Mouse (Mus musculus): ENCODE measurements at regions not wholly inside any gene's neighbourhood (a gene's known extent, or its start where the extent isn't known, plus 50 kb on each side); places are given as distances from the start of the nearest gene placed in this dataset.

DNA sequence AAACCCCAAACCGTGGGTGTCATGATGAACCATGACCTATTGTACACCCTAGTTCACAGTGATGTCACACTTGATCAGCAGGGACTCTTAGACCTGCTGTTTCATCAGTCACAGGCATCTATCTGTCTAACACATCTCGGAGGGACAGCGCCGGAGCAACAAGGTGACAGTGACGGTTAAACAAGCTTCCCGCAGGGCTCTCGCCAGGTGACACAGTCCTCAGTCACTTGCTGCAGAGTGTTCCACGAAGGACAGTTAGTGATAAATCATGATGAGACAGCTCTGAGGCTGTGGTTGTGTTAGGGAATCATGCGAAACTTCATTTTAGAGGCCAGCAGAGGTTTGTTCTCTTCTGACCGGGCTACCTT, 82.4 kb upstream of the Tsc22d1 start:
- TF ChIP-seq CTCF (conservative IDR thresholded peaks at IDR 0.05; ENCODE audit: low read length) (no peak), POU5F1 (IDR thresholded peaks at IDR 0.05; ENCODE audit: borderline replicate concordance, low read length) (no peak), NANOG (IDR thresholded peaks at IDR 0.05; ENCODE audit: borderline replicate concordance, low read length) (no peak)

All from E14TG2a.4 (cell line).